Mouse (Mus musculus) layer of hippocampus, adult 8-10 months (tissue): Measurements from ENCODE around the gene Grsf1. TPM values are rescaled to one million over a fixed set of nuclear protein-coding genes. Genes with fewer than 3 reads are reported as not detected.
A peak's percentile ranks its signal among the peaks of the same experiment; 100 is the strongest.

Experiments
- DNase-seq, 2 experiments: peaks; one replicate each; pipeline ENCODE4 v3.0.0; 2022; ENCODE audit warnings: low spot score in 2 of 2
- total RNA-seq, 4 experiments: library from RNA; stranded (reverse); gene quantifications; 2 replicates each; pipeline ENCODE4 v1.2.4; 2022

Grsf1 gene
- total RNA-seq, 4 experiments from 2014 or later, result 90.0 to 103 (median 94.6) TPM

DNA sequence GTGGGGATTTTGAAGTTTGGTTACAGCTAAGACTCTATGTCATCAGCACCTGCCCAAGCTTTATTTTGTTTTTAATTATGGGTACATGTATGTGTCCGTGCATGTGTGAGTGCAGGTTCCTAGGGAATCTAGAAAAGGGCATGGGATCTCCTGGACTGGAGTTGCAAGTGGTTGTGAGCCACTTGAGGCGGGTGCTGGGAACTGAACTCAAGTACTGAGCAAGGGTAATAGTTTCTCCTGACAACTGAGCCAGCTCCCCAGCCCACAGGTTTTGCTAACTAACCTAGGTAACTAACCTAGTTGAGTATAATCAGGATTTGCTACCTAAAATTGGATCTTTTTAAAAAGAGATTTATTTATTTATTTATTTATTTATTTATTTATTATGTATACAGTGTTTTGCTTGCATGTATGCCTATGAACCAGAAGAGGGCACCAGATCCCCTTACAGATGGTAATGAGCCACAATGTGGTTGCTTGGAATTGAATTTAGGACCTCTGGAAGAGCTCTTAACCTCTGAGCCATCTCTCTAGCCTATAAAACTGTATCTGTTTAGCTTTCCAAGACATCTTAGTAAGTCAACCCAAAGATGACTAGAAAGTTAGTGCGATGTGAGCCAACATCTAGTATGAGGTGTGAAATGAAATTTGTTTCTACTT lies 13.4 kb upstream of the Grsf1 start:
- no peak for DNase-seq

DNA sequence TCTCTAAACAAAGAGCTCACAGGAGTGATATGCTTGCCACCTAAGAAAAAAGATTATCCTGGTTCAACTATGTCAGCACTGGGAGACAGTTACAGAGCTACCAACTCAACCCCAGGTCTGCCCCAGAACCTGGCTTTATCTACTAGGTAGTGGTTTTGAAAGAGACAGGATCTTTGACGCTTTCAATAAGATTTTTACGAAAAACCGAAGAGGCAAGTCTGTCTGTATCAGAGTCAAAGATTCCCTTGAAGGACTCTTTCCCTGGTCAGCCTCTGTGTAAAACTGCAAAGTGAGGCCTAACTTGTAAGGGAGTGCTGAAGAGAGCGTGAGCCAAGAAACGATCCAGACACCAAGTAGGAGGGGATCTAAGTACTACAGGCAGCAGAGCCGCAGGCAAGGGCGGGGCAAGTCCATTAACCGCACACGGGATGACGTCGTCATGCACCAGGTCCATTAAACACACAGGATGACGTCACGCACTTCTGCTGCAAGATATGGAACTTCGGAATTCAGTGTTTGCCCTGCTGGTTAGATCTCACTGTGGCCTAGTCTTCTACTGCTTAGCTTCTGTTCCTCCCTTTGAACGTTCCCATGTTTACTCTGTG lies 12.7 kb upstream of the Grsf1 start:
- no peak for DNase-seq

DNA sequence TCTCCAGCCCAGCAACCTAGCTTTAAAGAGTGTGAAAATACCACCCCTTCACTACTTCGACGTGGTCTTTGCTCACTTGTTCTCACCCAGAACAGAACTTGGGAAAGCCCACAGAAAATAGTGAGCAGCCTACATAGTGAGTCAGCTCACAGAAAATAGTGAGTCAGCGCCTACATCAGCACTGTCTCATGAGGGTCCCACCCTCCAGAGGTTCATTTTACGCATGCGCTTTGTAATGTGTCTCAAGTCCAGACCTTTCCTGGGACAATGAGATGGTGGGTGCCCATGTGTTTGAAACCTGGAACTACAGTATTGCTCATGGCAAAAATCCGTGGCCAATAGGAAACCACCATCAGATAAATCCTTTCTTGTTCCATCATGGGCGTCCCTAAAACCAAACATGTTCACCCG lies 12.0 kb upstream of the Grsf1 start:
- DNase-seq, result no peak

DNA sequence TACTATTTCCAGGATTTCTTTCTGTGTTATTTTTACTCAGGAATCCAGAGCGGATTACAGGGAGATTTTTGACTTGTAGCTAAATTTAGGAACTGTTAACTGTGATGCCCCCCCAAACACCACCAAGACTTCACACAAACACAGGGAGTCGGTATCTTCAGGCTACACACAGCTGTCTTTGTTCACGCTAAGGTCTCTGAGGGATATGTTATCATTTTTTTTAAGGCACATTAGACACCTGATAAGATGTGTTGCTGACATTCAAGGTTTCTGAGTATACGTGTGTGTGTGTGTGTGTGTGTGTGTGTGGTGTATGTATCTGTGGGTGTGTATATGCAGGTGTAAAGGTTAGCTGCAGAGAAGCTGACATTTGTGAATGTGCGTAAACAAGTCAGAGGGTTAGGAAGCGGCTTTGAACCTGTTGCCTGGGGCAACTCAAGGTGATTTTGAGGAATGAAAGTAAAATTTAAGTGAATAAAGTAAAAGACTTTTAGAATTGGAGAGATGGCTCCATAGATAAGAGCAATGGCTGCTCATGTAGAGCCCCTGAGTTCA lies 9.9 kb upstream of the Grsf1 start:
- DNase-seq, result no peak

DNA sequence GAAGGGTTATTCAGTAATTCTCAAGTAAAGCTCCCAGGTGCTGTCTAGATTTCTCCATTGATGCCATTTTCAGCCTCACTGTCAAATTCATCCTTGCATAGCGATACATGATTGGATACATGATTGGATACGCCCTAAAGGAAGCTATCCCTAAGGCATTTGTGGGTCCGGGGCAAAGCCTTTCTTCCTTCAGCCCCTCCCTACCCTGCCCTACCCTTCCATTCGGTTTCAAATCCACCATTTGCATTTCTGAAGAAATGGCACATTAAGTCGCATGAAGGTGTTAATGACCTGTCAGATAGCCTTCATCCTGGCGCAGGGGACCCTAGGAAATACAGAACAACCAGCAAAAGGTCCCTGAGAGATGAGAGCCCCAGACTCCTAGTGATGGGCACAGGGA lies 9.3 kb upstream of the Grsf1 start:
- no peak for DNase-seq

DNA sequence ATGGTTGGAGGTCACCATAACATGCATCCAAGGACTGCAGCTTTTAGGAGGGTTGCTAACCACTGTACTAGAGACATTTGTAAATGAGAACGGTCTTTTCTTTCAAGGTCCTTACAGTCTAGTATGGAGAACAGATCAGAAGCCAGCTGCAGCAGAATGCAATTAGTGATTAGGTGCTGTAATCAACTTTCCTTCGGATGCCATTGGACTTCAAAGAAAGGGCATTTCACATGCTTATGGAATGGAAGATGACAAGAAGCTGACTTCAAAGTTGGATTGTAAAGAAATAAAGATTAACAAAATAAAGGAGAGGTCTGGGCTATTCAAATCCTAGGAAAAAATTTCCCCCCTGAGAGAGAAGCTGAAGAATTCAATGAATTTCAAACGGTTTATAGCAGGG lies 8.3 kb upstream of the Grsf1 start:
- DNase-seq, result no peak

DNA sequence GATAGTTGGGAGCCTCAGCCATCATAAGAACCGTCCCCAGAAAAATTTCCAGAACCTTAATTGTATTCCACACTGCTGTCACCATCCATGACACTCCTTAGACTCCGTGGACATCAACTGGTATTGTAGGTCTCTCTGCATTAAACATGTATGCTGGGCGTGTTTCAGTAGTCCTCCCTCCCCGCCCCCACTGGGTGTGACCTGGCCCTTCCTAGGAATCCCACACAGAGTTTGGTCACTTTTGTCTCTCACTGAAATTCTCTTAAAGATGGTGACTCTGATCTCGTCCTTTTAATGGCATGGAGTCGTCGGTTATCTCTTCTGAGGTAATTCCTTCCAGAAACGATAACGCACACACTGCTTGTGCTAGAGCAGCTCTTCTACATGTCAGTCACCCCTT lies 7.7 kb upstream of the Grsf1 start:
- DNase-seq, result no peak

DNA sequence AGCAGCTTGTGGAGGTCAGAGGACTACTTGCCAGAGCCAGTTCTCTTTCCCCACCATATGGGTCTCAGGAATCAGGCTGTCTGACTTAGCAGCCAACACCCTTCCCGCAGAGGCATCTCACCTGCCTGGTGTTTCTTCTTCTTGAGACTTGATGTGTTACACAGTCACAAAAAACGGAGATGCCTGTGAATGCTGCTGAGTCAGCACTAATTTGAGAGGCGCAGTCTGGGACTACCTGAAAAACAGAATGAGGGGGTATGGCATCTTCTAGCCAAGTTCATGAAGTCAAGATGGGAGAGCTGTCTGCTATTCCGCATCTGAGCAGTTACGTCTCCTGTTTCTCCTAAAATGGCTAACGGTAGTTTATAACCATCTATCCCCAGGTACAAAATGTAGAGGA lies 4.6 kb upstream of the Grsf1 start:
- DNase-seq, result no peak

DNA sequence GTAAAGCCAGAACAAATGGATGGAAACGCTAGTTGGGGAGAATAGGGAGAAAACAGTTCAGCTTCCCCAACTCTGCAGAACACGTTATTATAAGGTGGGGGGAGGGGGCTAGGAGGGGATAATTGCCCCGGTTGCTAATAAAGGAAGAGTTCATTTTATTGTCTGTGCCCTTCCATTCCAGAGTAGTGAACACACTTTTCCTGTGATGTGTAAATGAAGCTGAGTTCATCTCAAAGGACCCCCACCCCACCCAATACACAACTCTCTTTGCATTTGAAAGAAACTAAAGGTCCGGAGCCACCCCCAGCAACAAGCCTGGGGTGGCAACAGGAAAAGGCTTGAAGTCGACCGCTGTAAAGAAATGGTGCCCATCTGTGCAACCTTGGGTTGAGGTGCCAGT lies 3.4 kb upstream of the Grsf1 start:
- no peak for DNase-seq

DNA sequence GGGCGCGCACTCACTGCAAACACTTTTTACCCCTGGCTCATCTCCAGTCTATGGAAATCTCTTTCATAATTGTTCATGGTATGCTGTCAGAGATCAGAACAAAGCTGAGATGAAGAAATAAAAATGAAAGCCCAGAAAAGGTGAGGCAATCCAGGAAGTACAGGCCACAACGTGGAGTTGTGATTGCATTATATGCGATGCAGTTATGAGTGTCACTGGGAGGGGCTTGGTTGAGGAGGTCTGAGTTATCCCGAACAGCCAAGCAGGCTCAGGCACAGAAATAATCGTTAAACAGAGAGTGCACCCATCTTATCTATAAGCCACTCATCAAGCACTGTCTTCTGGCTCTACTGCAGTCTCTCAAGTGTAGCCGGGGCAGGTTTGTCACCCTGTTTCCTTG lies 3.0 kb upstream of the Grsf1 start:
- DNase-seq, result no peak

DNA sequence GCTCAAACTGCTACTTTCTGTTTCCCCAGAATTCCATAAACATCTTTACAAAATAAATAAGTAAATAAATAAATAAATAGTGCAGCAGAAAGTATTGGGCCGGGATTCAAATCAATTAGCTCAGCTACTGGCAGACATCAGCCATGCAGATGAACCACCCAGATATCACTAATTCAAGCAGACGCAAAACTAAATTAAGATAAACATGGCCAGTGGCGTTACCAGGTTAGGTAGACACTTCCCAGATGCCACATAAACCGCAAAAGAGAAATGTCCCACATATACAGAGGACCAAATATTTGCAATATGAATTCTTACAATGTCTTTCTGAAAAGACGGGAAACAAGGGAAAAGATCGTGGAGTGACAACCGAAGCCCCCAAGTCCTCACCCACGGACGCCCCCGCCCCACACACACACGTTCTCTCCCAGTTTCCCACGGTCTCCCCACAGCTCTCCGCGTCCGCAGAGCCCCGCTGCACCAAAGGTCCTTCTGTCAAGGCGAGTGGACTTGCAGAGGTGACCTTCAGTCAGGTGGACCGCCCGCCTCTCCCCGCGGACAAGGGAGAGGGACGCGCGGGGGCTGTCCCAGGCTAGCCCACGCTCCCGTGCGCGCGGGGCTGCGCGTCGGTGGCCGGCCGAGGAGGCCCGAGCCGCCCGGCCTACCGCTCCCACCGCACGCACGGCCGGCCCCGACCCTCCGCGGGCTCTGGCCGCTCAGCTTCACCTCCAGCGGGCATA lies 1.1 kb downstream of the Grsf1 start:
- no peak for DNase-seq

DNA sequence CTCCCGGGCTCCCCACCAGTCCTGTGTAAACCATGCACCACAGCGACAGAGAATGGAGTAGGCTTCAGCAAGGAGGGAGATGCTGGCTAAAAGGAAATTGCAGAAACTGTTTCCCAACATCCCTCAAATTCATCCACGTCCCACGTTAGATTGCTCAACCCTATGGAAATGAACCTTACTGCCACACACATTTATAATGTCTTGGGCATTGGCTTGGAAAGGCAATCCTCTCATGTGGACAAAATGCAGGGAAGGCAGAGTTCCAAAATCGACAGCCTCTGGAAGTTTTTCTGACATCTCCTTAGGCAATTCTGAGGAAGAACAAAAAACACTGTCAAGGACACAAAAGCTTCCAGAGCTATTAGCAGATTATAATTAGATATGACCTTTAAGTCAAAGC lies 12.1 kb downstream of the Grsf1 start:
- no peak for DNase-seq

DNA sequence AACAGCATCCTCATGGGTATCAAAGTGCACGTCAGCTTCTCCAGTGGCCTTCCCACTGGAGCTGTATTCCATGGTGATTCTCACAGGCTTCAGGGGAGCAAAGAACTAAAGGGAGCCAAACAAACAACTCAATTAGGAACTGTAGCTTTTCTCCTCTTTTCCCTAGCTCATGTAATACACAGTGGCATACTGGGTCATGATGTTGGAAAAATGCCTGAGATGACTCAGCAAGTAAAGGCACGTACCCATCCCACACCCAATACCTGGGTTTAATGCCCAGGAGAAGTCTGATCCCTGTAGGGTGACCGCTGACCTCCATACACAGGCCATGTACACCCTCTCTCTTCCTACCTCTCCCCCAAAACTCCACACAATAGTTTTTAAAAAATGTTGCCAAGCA lies 12.8 kb downstream of the Grsf1 start:
- DNase-seq, result no peak

DNA sequence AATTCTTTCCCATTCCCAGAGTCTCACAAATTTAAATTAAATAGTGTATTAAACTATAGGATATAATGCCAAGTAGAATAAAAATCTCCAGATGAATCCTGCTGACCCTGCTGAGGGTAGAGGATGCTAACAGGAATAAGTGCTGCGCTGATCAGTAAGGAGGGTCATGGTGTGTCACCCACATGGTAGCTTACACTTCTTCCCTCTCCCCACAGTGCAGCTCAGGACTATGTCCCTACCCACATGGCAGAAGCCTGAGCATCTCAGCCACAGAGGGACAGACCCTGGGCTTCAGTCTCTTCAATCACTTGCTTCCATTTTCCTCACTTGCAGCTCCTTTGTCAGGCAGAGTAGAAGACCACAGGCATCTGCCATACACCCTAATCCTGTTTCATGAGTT lies 18.1 kb downstream of the Grsf1 start:
- no peak for DNase-seq

DNA sequence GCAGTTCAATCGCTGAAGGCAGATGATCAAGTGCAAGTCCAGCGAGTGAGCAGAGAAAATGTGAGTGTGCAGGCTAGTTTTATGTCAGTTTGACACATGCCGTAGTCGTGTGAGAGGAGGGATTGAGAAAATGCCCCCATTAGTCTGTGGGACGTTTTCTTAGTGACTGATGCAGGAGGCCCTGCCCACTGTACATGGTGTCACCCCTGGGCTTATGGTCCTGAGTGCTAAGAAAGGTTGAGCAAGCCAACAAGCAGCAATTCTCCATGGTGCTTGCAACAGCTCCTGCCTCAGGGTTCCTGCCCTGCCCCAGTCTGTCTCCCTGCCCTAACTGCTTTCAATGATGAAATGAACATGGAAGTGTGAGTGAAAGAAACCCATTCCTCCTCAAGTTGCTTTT lies 23.4 kb downstream of the Grsf1 start:
- no peak for DNase-seq

DNA sequence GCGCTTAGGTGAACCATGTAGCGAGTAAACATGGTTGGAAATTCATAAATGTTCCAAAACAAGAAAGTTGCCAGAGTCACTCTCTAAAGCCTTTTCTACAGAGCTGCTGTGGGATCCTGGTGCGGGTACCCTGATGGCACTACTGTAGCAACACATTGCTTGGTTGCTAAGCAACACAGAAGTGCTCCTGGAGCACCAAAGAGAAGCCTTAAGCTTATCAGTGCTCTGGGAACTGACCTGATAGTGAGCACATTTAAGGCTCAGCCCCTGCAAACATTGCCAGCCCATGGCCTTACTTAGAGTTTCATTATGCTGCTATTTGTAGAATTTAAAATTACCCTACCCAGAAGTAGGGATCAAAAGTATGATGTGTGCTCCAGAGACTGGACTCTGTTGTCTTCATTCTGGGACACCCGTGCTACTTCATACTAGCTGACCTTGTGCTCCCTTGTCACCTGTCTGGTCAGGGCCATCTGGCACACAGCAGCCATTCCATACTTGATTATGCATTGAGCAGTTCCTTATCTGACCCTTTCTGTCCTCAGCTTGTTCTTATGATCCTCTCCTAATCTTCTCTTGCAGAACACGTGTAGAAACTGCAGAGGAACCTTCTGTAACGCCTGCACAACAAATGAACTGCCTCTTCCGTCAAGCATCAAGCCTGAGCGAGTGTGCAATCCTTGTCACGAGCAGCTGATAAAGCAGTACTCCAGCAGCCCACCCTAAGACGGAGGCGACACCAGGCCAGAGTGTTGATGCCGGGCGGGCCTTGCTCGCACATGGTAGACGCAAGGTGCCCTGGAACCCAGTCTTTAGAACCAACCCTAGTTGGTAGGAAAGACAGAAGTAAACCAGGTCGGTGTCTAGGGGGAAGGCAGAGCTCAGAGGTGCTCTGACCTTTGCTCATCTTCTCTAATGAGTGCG lies 26.5 kb downstream of the Grsf1 start:
- no peak for DNase-seq

DNA sequence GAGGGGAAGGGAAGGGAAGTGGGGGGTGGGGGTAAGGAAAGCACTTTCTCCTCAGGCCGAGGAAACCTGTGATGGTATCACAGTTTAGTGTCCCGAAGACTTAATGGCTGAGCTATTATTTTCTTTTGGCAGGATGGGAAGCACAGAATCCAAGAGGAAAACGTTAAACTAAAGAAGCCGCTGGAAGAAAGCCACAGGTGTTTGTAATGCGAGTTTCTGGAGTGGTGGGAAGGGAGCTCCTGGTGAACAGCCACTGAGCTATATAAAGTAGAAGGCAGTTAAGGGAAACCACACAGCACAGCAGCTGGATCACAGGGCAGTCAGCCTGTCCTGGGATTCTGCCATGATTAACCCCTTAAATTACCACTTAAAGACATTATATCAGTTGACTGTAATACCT lies 30.6 kb downstream of the Grsf1 start:
- DNase-seq, result no peak

DNA sequence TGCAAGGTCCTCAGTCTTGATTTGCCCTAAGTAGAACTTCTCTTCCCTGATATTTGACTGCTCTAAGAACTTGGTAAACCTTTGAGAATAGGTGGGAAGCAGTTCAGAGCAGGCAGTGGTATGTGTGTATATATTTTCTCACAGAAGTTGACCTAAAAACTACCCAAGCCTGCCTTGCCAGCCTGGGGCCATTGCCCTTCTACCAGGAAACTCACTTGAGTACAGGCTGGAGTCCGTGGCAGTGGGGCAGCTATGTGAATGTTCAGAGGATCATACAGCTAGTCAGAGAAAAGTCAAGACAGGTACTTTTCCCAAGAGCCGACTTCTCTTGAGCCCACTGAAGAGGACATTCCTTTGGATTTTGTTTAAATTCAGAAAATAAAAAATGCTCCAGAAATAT lies 31.1 kb downstream of the Grsf1 start:
- no peak for DNase-seq

DNA sequence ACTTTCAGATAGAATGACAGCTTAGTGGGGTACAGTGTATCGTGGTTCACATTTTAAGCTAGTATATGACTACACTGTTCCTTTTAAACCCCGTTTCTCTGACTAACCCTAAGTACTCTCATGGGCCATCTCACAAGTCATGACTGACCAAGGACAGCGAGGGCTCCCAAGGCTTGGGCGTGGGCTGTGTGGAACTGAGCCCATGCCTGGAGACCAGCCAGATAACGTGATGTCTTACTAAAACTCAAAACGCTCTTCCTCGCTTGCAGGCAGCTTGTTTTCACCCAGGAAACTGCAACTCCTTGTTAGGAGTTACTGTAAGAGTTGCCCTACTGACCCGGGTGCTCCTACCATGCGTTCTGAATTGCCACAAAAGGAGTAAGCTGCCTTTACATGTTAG lies 32.5 kb downstream of the Grsf1 start:
- no peak for DNase-seq

DNA sequence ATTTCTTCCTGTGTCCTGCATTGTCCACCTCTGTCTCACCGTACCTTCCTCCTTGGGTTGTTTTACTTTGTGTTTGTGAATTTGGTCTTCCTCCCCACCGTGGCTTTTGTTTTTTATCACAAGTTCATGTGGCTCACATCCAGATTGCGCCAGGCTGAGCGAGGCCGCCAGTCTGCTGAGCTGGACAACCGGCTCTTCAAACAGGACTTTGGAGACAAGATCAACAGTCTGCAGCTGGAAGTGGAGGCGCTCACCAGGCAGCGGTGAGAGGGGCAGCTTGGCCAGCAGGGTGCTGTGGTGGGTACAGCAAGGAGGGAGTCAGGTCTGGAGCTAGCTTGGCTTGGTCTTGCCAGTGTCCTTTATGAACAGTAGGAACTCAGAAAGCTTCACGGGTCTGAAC lies 33.2 kb downstream of the Grsf1 start:
- DNase-seq, result no peak

DNA sequence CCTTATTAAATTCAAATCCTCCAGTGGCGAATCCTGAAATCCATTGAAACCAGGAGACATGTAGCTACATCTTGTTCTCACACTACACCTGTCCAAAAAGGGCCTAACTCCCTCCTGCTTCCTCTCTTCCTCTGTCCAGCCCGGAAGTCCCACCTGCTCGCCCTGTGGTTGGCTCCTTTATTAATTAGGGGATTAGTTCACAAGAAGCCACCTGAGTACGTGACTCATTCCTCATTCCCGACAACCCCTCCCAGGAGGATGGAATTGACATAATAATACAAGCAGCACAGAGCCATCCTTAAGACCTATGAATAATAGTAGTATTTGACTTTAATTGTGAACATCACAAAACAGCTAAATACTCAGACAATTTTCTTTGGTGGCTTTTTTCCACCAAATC lies 41.9 kb downstream of the Grsf1 start:
- peak in 1 of 2 experiments; percentile 1 for DNase-seq

DNA sequence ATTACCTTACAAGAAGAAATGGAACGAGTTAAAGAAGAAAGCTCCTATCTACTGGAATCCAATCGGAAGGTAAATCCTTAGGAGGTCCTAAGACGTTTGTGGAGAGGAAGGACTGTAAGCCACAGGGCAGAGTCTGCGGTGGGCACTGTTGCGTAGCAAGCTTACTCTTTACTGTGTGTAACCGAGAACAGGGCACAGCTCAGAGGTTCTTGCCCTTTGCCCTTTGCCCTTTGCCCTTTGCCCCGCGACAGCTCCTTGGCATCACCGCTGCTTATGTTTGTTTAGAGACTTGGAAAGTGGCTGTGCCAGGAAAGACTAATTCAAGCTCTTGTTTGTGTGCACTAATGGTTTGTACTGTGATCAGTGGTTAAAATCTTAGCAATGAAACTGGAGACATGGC lies 43.5 kb downstream of the Grsf1 start:
- no peak for DNase-seq
